Mouse (Mus musculus): ENCODE results near the gene Spc24. TPM values are rescaled to one million over a fixed set of nuclear protein-coding genes. Genes with fewer than 3 reads are reported as not detected.
A peak's percentile ranks its signal among the peaks of the same experiment; 100 is the strongest.
"Not testable (repeated sequence)": the region's sequence is repeated elsewhere in the genome, so short reads cannot be mapped to it uniquely, and the experiment has no call there.

Spc24 gene
- polyA plus RNA-seq, 1 experiment from 2014 or later = 68.2 TPM

- WGBS = 84% methylated on average over 15 of the region's 15 CpGs
- peaks cover 29% of the 10 kb centered on the region for H3K36me3 ChIP-seq
- no peaks in the 10 kb centered on the region for H3K9me3 ChIP-seq (replicated peaks)
Measured at GRCm38 (mm10) chr9:21781657-21782468, 21.8 kb upstream of the Spc24 start.

GRCm38 (mm10) chr9:21777726-21778125 is 17.6 kb upstream of the Spc24 start:
- no peaks in the 10 kb centered on the region for H3K27me3 ChIP-seq
- no peak overlapping the region for H3K4me2 ChIP-seq (replicated peaks)
- H3K36me3 ChIP-seq = peaks cover 28% of the 10 kb centered on the region
- no peaks in the 10 kb centered on the region for H3K4me1 ChIP-seq
- ATAC-seq (ENCODE audit: low FRiP score) = no peak
- no peak overlapping the region for H3K9ac ChIP-seq
- no peaks in the 10 kb centered on the region for H3K9me3 ChIP-seq (replicated peaks)
- WGBS = 86% methylated on average over 3 of the region's 3 CpGs
- H3K4me3 ChIP-seq = no peak overlapping the region
- no peak overlapping the region for H3K27ac ChIP-seq

More at GRCm38 (mm10) chr9:21781657-21782468, 21.8 kb upstream of the Spc24 start:
- Histone ChIP-seq H3K27ac (no peak overlapping the region), H3K9ac (no peak overlapping the region), H3K4me2 (replicated peaks) (no peak overlapping the region), H3K27me3 (no peaks in the 10 kb centered on the region), H3K4me1 (no peaks in the 10 kb centered on the region), H3K4me3 (no peak overlapping the region)
- no peak for ATAC-seq (ENCODE audit: low FRiP score)

GRCm38 (mm10) chr9:21774353-21774752 is 14.2 kb upstream of the Spc24 start:
- Histone ChIP-seq H3K36me3 (peaks cover 21% of the 10 kb centered on the region), H3K4me2 (replicated peaks) (no peak overlapping the region), H3K27me3 (no peaks in the 10 kb centered on the region), H3K4me3 (no peak overlapping the region), H3K4me1 (0 out of 2 replicates have a peak, but pooled peaks cover 4% of the 10 kb centered on the region), H3K27ac (no peak overlapping the region), H3K9me3 (replicated peaks) (no peaks in the 10 kb centered on the region), H3K9ac (no peak overlapping the region)
- no peak for ATAC-seq (ENCODE audit: low FRiP score)
- 90% methylated on average over 16 of the region's 16 CpGs for WGBS

GRCm38 (mm10) chr9:21773396-21773795 is 13.3 kb upstream of the Spc24 start:
- not testable (repeated sequence) for ATAC-seq (ENCODE audit: low FRiP score); H3K4me2 ChIP-seq (replicated peaks); H3K4me3 ChIP-seq; H3K9ac ChIP-seq; H3K27me3 ChIP-seq; H3K9me3 ChIP-seq (replicated peaks); H3K27ac ChIP-seq
- Histone ChIP-seq H3K36me3 (peaks cover 19% of the 10 kb centered on the region), H3K4me1 (peaks cover 12% of the 10 kb centered on the region)
- WGBS = 89% methylated on average over 5 of the region's 5 CpGs

GRCm38 (mm10) chr9:21769558-21770183 is 9.6 kb upstream of the Spc24 start:
- no peaks in the 10 kb centered on the region for H3K36me3 ChIP-seq
- H3K27me3 ChIP-seq = no peaks in the 10 kb centered on the region
- H3K4me3 ChIP-seq = no peak overlapping the region
- no peak overlapping the region for H3K4me2 ChIP-seq (replicated peaks)
- no peak overlapping the region for H3K9ac ChIP-seq
- H3K4me1 ChIP-seq = peaks cover 20% of the 10 kb centered on the region
- H3K27ac ChIP-seq = no peak overlapping the region
- 70% methylated on average over 26 of the region's 26 CpGs for WGBS
- no peaks in the 10 kb centered on the region for H3K9me3 ChIP-seq (replicated peaks)
- ATAC-seq (ENCODE audit: low FRiP score) = no peak

- Histone ChIP-seq H3K27me3 (no peaks in the 10 kb centered on the region), H3K36me3 (no peaks in the 10 kb centered on the region), H3K4me1 (peaks cover 20% of the 10 kb centered on the region), H3K4me3 (no peak overlapping the region), H3K9ac (no peak overlapping the region), H3K9me3 (replicated peaks) (no peaks in the 10 kb centered on the region), H3K4me2 (replicated peaks) (0 out of 2 replicates have a peak overlapping the region, but pooled peaks have one; percentile 8), H3K27ac (peak overlapping the region; percentile 66; the same call in 1 of the 2 replicates)
- 32% methylated on average over 13 of the region's 13 CpGs for WGBS
- ATAC-seq (ENCODE audit: low FRiP score) = no peak
Measured at GRCm38 (mm10) chr9:21768511-21769411, 8.7 kb upstream of the Spc24 start.

- ATAC-seq (ENCODE audit: low FRiP score) = no peak
- peaks cover 20% of the 10 kb centered on the region for H3K4me1 ChIP-seq
- peak overlapping the region; percentile 66; the same call in 1 of the 2 replicates for H3K27ac ChIP-seq
- no peak overlapping the region for H3K4me3 ChIP-seq
- no peaks in the 10 kb centered on the region for H3K9me3 ChIP-seq (replicated peaks)
- no peaks in the 10 kb centered on the region for H3K36me3 ChIP-seq
- WGBS = 65% methylated on average over 11 of the region's 11 CpGs
- 0 out of 2 replicates have a peak overlapping the region, but pooled peaks have one; percentile 8 for H3K4me2 ChIP-seq (replicated peaks)
- no peaks in the 10 kb centered on the region for H3K27me3 ChIP-seq
- no peak overlapping the region for H3K9ac ChIP-seq
Measured at GRCm38 (mm10) chr9:21767896-21768295, 7.8 kb upstream of the Spc24 start.

- no peak for ATAC-seq (ENCODE audit: low FRiP score)
Measured at GRCm38 (mm10) chr9:21764084-21764999, 4.2 kb upstream of the Spc24 start.

GRCm38 (mm10) chr9:21762135-21762534 is 2.0 kb upstream of the Spc24 start:
- Histone ChIP-seq H3K36me3 (0 out of 2 replicates have a peak, but pooled peaks cover 5% of the 10 kb centered on the region), H3K27me3 (no peaks in the 10 kb centered on the region), H3K27ac (no peak overlapping the region), H3K4me2 (replicated peaks) (no peak overlapping the region), H3K9ac (no peak overlapping the region), H3K9me3 (replicated peaks) (no peaks in the 10 kb centered on the region), H3K4me3 (no peak overlapping the region), H3K4me1 (peaks cover 13% of the 10 kb centered on the region)
- no peak for ATAC-seq (ENCODE audit: low FRiP score)

More at GRCm38 (mm10) chr9:21764084-21764999, 4.2 kb upstream of the Spc24 start:
- no peak overlapping the region for H3K9ac ChIP-seq
- no peaks in the 10 kb centered on the region for H3K36me3 ChIP-seq
- no peaks in the 10 kb centered on the region for H3K27me3 ChIP-seq
- H3K4me3 ChIP-seq = no peak overlapping the region
- peaks cover 23% of the 10 kb centered on the region for H3K4me1 ChIP-seq
- no peaks in the 10 kb centered on the region for H3K9me3 ChIP-seq (replicated peaks)
- no peak overlapping the region for H3K27ac ChIP-seq
- H3K4me2 ChIP-seq (replicated peaks) = no peak overlapping the region
- 95% methylated on average over 6 of the region's 6 CpGs for WGBS

GRCm38 (mm10) chr9:21759718-21760117 is 385 bp downstream of the Spc24 start:
- Histone ChIP-seq H3K9ac (peak overlapping the region; percentile 74), H3K27ac (peak overlapping the region; percentile 26; the same call in 1 of the 2 replicates), H3K27me3 (no peaks in the 10 kb centered on the region), H3K4me3 (peak overlapping the region; percentile 75), H3K4me1 (peaks cover 13% of the 10 kb centered on the region), H3K9me3 (replicated peaks) (no peaks in the 10 kb centered on the region), H3K36me3 (peaks cover 14% of the 10 kb centered on the region; the same call in 1 of the 2 replicates), H3K4me2 (replicated peaks) (peak overlapping the region; percentile 79)
- ATAC-seq (ENCODE audit: low FRiP score) = no peak; the same call in 1 of the 2 replicates
- under 1% methylated on average over 20 of the region's 20 CpGs for WGBS
